Mouse (Mus musculus): ENCODE data around the gene Lims1. TPM values are rescaled to one million over a fixed set of nuclear protein-coding genes. Genes with fewer than 3 reads are reported as not detected.

Lims1 gene
- polyA plus RNA-seq, 1 experiment from 2014 or later: 163 TPM

- Histone ChIP-seq H3K27me3 (ENCODE audit: control insufficient read depth, insufficient read depth, low read length) (no peaks in the 10 kb centered on the region), H3K4me3 (ENCODE audit: low read length) (no peak overlapping the region), H3K4me1 (ENCODE audit: control insufficient read depth, insufficient read depth, low read length) (peaks cover 30% of the 10 kb centered on the region), H3K27ac (ENCODE audit: low read length) (no peak overlapping the region), H3K4me2 (ENCODE audit: low read depth, low read length) (no peak overlapping the region), H3K9ac (ENCODE audit: low read length) (no peak overlapping the region), H3K36me3 (ENCODE audit: control insufficient read depth, insufficient read depth) (peaks cover 3% of the 10 kb centered on the region; the same call in 1 of the 2 replicates), H3K9me3 (replicated peaks; ENCODE audit: control insufficient read depth, low read length) (no peaks in the 10 kb centered on the region)
- ATAC-seq (replicated peaks; ENCODE audit: extremely low read depth, insufficient read depth, low FRiP score): no peak
- 76% methylated on average over 3 of the region's 3 CpGs for WGBS
Measured at GRCm38 (mm10) chr10:58356460-58356859, 33.2 kb downstream of the Lims1 start.

GRCm38 (mm10) chr10:58359123-58359522 lies 35.9 kb downstream of the Lims1 start:
- Histone ChIP-seq H3K4me1 (ENCODE audit: control insufficient read depth, insufficient read depth, low read length) (peaks cover 29% of the 10 kb centered on the region), H3K27ac (ENCODE audit: low read length) (no peak overlapping the region), H3K4me2 (ENCODE audit: low read depth, low read length) (no peak overlapping the region), H3K27me3 (ENCODE audit: control insufficient read depth, insufficient read depth, low read length) (no peaks in the 10 kb centered on the region), H3K9me3 (replicated peaks; ENCODE audit: control insufficient read depth, low read length) (no peaks in the 10 kb centered on the region), H3K36me3 (ENCODE audit: control insufficient read depth, insufficient read depth) (peaks cover 3% of the 10 kb centered on the region; the same call in 1 of the 2 replicates), H3K4me3 (ENCODE audit: low read length) (no peak overlapping the region), H3K9ac (ENCODE audit: low read length) (no peak overlapping the region)
- no peak for ATAC-seq (replicated peaks; ENCODE audit: extremely low read depth, insufficient read depth, low FRiP score)
- 76% methylated on average over 2 of the region's 2 CpGs for WGBS

- Histone ChIP-seq H3K4me2 (ENCODE audit: low read depth, low read length) (no peak overlapping the region), H3K9me3 (replicated peaks; ENCODE audit: control insufficient read depth, low read length) (no peaks in the 10 kb centered on the region), H3K4me3 (ENCODE audit: low read length) (no peak overlapping the region), H3K27me3 (ENCODE audit: control insufficient read depth, insufficient read depth, low read length) (no peaks in the 10 kb centered on the region), H3K27ac (ENCODE audit: low read length) (no peak overlapping the region), H3K4me1 (ENCODE audit: control insufficient read depth, insufficient read depth, low read length) (peaks cover 30% of the 10 kb centered on the region), H3K9ac (ENCODE audit: low read length) (no peak overlapping the region), H3K36me3 (ENCODE audit: control insufficient read depth, insufficient read depth) (peaks cover 3% of the 10 kb centered on the region; the same call in 1 of the 2 replicates)
- ATAC-seq (replicated peaks; ENCODE audit: extremely low read depth, insufficient read depth, low FRiP score): no peak
- WGBS: 76% methylated on average over 7 of the region's 7 CpGs
Measured at GRCm38 (mm10) chr10:58359952-58360351, 36.7 kb downstream of the Lims1 start.

- WGBS: 29% methylated on average over 1 of the region's 1 CpGs
- Histone ChIP-seq H3K4me1 (ENCODE audit: control insufficient read depth, insufficient read depth, low read length) (peaks cover 26% of the 10 kb centered on the region), H3K27me3 (ENCODE audit: control insufficient read depth, insufficient read depth, low read length) (no peaks in the 10 kb centered on the region), H3K4me2 (ENCODE audit: low read depth, low read length) (no peak overlapping the region), H3K27ac (ENCODE audit: low read length) (no peak overlapping the region), H3K9ac (ENCODE audit: low read length) (no peak overlapping the region), H3K9me3 (replicated peaks; ENCODE audit: control insufficient read depth, low read length) (no peaks in the 10 kb centered on the region), H3K36me3 (ENCODE audit: control insufficient read depth, insufficient read depth) (peaks cover 3% of the 10 kb centered on the region; the same call in 1 of the 2 replicates), H3K4me3 (ENCODE audit: low read length) (no peak overlapping the region)
- ATAC-seq (replicated peaks; ENCODE audit: extremely low read depth, insufficient read depth, low FRiP score): peak; percentile 65; the same call in 1 of the 2 replicates
Measured at GRCm38 (mm10) chr10:58362745-58363144, 39.5 kb downstream of the Lims1 start.

GRCm38 (mm10) chr10:58364770-58365515 lies 41.7 kb downstream of the Lims1 start:
- Histone ChIP-seq H3K4me2 (ENCODE audit: low read depth, low read length) (no peak overlapping the region), H3K36me3 (ENCODE audit: control insufficient read depth, insufficient read depth) (0 out of 2 replicates have a peak, but pooled peaks cover 2% of the 10 kb centered on the region), H3K9me3 (replicated peaks; ENCODE audit: control insufficient read depth, low read length) (no peaks in the 10 kb centered on the region), H3K4me1 (ENCODE audit: control insufficient read depth, insufficient read depth, low read length) (peaks cover 45% of the 10 kb centered on the region), H3K27me3 (ENCODE audit: control insufficient read depth, insufficient read depth, low read length) (no peaks in the 10 kb centered on the region), H3K27ac (ENCODE audit: low read length) (0 out of 2 replicates have a peak overlapping the region, but pooled peaks have one; percentile 35), H3K9ac (ENCODE audit: low read length) (no peak overlapping the region), H3K4me3 (ENCODE audit: low read length) (no peak overlapping the region)
- no peak for ATAC-seq (replicated peaks; ENCODE audit: extremely low read depth, insufficient read depth, low FRiP score)
- WGBS: 58% methylated on average over 5 of the region's 5 CpGs

- no peak overlapping the region for H3K4me2 ChIP-seq (ENCODE audit: low read depth, low read length)
Measured at GRCm38 (mm10) chr10:58368791-58369706, 45.8 kb downstream of the Lims1 start.

GRCm38 (mm10) chr10:58369707-58370093 lies 46.4 kb downstream of the Lims1 start:
- Histone ChIP-seq H3K27me3 (ENCODE audit: control insufficient read depth, insufficient read depth, low read length) (no peaks in the 10 kb centered on the region), H3K4me3 (ENCODE audit: low read length) (no peak overlapping the region), H3K27ac (ENCODE audit: low read length) (peak overlapping the region; percentile 81), H3K4me1 (ENCODE audit: control insufficient read depth, insufficient read depth, low read length) (peaks cover 57% of the 10 kb centered on the region), H3K9ac (ENCODE audit: low read length) (no peak overlapping the region), H3K4me2 (ENCODE audit: low read depth, low read length) (no peak overlapping the region), H3K36me3 (ENCODE audit: control insufficient read depth, insufficient read depth) (no peaks in the 10 kb centered on the region), H3K9me3 (replicated peaks; ENCODE audit: control insufficient read depth, low read length) (no peaks in the 10 kb centered on the region)
- no peak for ATAC-seq (replicated peaks; ENCODE audit: extremely low read depth, insufficient read depth, low FRiP score)
- 9% methylated on average over 3 of the region's 3 CpGs for WGBS

More at GRCm38 (mm10) chr10:58368791-58369706, 45.8 kb downstream of the Lims1 start:
- H3K9me3 ChIP-seq (replicated peaks; ENCODE audit: control insufficient read depth, low read length): no peaks in the 10 kb centered on the region
- H3K27ac ChIP-seq (ENCODE audit: low read length): peak overlapping the region; percentile 68
- H3K4me1 ChIP-seq (ENCODE audit: control insufficient read depth, insufficient read depth, low read length): peaks cover 62% of the 10 kb centered on the region
- ATAC-seq (replicated peaks; ENCODE audit: extremely low read depth, insufficient read depth, low FRiP score): no peak
- no peaks in the 10 kb centered on the region for H3K27me3 ChIP-seq (ENCODE audit: control insufficient read depth, insufficient read depth, low read length)
- no peaks in the 10 kb centered on the region for H3K36me3 ChIP-seq (ENCODE audit: control insufficient read depth, insufficient read depth)
- no peak overlapping the region for H3K4me3 ChIP-seq (ENCODE audit: low read length)
- no peak overlapping the region for H3K9ac ChIP-seq (ENCODE audit: low read length)
- 71% methylated on average over 7 of the region's 7 CpGs for WGBS

GRCm38 (mm10) chr10:58370143-58370542 lies 46.9 kb downstream of the Lims1 start:
- H3K9me3 ChIP-seq (replicated peaks; ENCODE audit: control insufficient read depth, low read length): no peaks in the 10 kb centered on the region
- no peaks in the 10 kb centered on the region for H3K36me3 ChIP-seq (ENCODE audit: control insufficient read depth, insufficient read depth)
- H3K4me1 ChIP-seq (ENCODE audit: control insufficient read depth, insufficient read depth, low read length): peaks cover 53% of the 10 kb centered on the region
- peak overlapping the region; percentile 81 for H3K27ac ChIP-seq (ENCODE audit: low read length)
- H3K9ac ChIP-seq (ENCODE audit: low read length): no peak overlapping the region
- no peaks in the 10 kb centered on the region for H3K27me3 ChIP-seq (ENCODE audit: control insufficient read depth, insufficient read depth, low read length)
- no peak overlapping the region for H3K4me2 ChIP-seq (ENCODE audit: low read depth, low read length)
- ATAC-seq (replicated peaks; ENCODE audit: extremely low read depth, insufficient read depth, low FRiP score): no peak
- no peak overlapping the region for H3K4me3 ChIP-seq (ENCODE audit: low read length)

GRCm38 (mm10) chr10:58370559-58370958 lies 47.3 kb downstream of the Lims1 start:
- peak overlapping the region; percentile 81 for H3K27ac ChIP-seq (ENCODE audit: low read length)
- peaks cover 50% of the 10 kb centered on the region for H3K4me1 ChIP-seq (ENCODE audit: control insufficient read depth, insufficient read depth, low read length)
- H3K27me3 ChIP-seq (ENCODE audit: control insufficient read depth, insufficient read depth, low read length): no peaks in the 10 kb centered on the region
- no peak overlapping the region for H3K4me3 ChIP-seq (ENCODE audit: low read length)
- H3K9ac ChIP-seq (ENCODE audit: low read length): no peak overlapping the region
- no peaks in the 10 kb centered on the region for H3K9me3 ChIP-seq (replicated peaks; ENCODE audit: control insufficient read depth, low read length)
- ATAC-seq (replicated peaks; ENCODE audit: extremely low read depth, insufficient read depth, low FRiP score): no peak
- no peak overlapping the region for H3K4me2 ChIP-seq (ENCODE audit: low read depth, low read length)
- no peaks in the 10 kb centered on the region for H3K36me3 ChIP-seq (ENCODE audit: control insufficient read depth, insufficient read depth)

Measured in heart, embryonic 16.5 days (tissue).